Mouse (Mus musculus): ENCODE data around the gene Pnrc2. TPM values are rescaled to one million over a fixed set of nuclear protein-coding genes. Genes with fewer than 3 reads are reported as not detected.

Gene Pnrc2
- polyA plus RNA-seq (2014; fragmentation: Illumina TruSeq; extraction: RNeasy Lipid Tissue Mini Kit (QIAGEN cat#74804); ENCODE audit: insufficient read depth, low read depth, low replicate concordance), result 85.8 TPM

GRCm38 (mm10) chr4:135873526-135874202, at the start of gene Pnrc2:
Gene Pnrc2 (minus strand): TSS chr4:135873850.

GRCm38 (mm10) chr4:135920304-135921241, 46.9 kb upstream of the Pnrc2 start, which contains the start of gene Fuca1:
Gene Fuca1 (plus strand): TSS chr4:135920735.

GRCm38 (mm10) chr4:135895071-135895571, 21.5 kb upstream of the Pnrc2 start, which contains the start of gene Cnr2:
Gene Cnr2 (plus strand): TSS chr4:135895394.

GRCm38 (mm10) chr4:135855536-135856222, 18.0 kb downstream of the Pnrc2 start, which contains the start of gene Srsf10:
Gene Srsf10 (plus strand): TSS chr4:135855747.

Other genes starting within 250 kb of the Pnrc2 start
- 3.2 TPM for gene Ifnlr1, start 187.6 kb downstream of the Pnrc2 start, polyA plus RNA-seq (2014; fragmentation: Illumina TruSeq; extraction: RNeasy Lipid Tissue Mini Kit (QIAGEN cat#74804); ENCODE audit: insufficient read depth, low read depth, low replicate concordance)
- 0.40 TPM for gene Il22ra1, start 145.7 kb downstream of the Pnrc2 start, polyA plus RNA-seq (2014; fragmentation: Illumina TruSeq; extraction: RNeasy Lipid Tissue Mini Kit (QIAGEN cat#74804); ENCODE audit: insufficient read depth, low read depth, low replicate concordance)
- 1.7 TPM for gene Myom3, start 114.1 kb downstream of the Pnrc2 start, polyA plus RNA-seq (2014; fragmentation: Illumina TruSeq; extraction: RNeasy Lipid Tissue Mini Kit (QIAGEN cat#74804); ENCODE audit: insufficient read depth, low read depth, low replicate concordance)
- 50.1 TPM for gene Srsf10, start 18.1 kb downstream of the Pnrc2 start, polyA plus RNA-seq (2014; fragmentation: Illumina TruSeq; extraction: RNeasy Lipid Tissue Mini Kit (QIAGEN cat#74804); ENCODE audit: insufficient read depth, low read depth, low replicate concordance)
- gene Cnr2, start 21.5 kb upstream of the Pnrc2 start, polyA plus RNA-seq (2014; fragmentation: Illumina TruSeq; extraction: RNeasy Lipid Tissue Mini Kit (QIAGEN cat#74804); ENCODE audit: insufficient read depth, low read depth, low replicate concordance), result 4.0 TPM
- gene Fuca1, start 46.9 kb upstream of the Pnrc2 start, polyA plus RNA-seq (2014; fragmentation: Illumina TruSeq; extraction: RNeasy Lipid Tissue Mini Kit (QIAGEN cat#74804); ENCODE audit: insufficient read depth, low read depth, low replicate concordance), result 117 TPM
- 50.8 TPM for gene Hmgcl, start 72.6 kb upstream of the Pnrc2 start, polyA plus RNA-seq (2014; fragmentation: Illumina TruSeq; extraction: RNeasy Lipid Tissue Mini Kit (QIAGEN cat#74804); ENCODE audit: insufficient read depth, low read depth, low replicate concordance)
- 14.7 TPM for gene Gale, start 89.9 kb upstream of the Pnrc2 start, polyA plus RNA-seq (2014; fragmentation: Illumina TruSeq; extraction: RNeasy Lipid Tissue Mini Kit (QIAGEN cat#74804); ENCODE audit: insufficient read depth, low read depth, low replicate concordance)
- 72.0 TPM for gene Lypla2, start 98.8 kb upstream of the Pnrc2 start, polyA plus RNA-seq (2014; fragmentation: Illumina TruSeq; extraction: RNeasy Lipid Tissue Mini Kit (QIAGEN cat#74804); ENCODE audit: insufficient read depth, low read depth, low replicate concordance)
- 27.2 TPM for gene Pithd1, start 113.4 kb upstream of the Pnrc2 start, polyA plus RNA-seq (2014; fragmentation: Illumina TruSeq; extraction: RNeasy Lipid Tissue Mini Kit (QIAGEN cat#74804); ENCODE audit: insufficient read depth, low read depth, low replicate concordance)
- 15.1 TPM for gene Eloa, start 147.9 kb upstream of the Pnrc2 start, polyA plus RNA-seq (2014; fragmentation: Illumina TruSeq; extraction: RNeasy Lipid Tissue Mini Kit (QIAGEN cat#74804); ENCODE audit: insufficient read depth, low read depth, low replicate concordance)
- 1,220 TPM for gene Rpl11, start 179.6 kb upstream of the Pnrc2 start, polyA plus RNA-seq (2014; fragmentation: Illumina TruSeq; extraction: RNeasy Lipid Tissue Mini Kit (QIAGEN cat#74804); ENCODE audit: insufficient read depth, low read depth, low replicate concordance)